Mouse (Mus musculus): ENCODE data around the gene E030018B13Rik. TPM values are rescaled to one million over a fixed set of nuclear protein-coding genes. Genes with fewer than 3 reads are reported as not detected.

E030018B13Rik gene
- polyA plus RNA-seq, 1 experiment from 2014 or later: 0.55 TPM

DNA sequence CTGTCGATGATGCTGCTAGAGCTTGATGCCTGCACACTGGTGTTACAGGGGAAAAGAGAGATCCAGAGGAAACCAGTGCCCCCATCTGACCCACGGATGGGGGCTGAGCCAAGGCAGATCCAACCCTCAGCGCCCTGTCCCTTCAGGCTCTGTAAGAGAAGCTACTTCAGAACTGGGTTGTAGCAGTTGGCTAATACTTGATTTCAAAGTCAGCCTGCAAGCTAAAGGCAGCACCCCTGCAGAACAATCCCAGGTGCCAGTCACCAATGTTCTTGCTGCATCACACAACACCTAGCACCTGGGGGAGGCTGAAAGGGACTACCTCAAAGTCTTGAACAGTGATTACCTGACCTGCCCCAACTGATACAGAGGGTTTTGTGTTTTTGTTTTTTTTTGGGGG is 14.7 kb upstream of the E030018B13Rik start:
- H3K4me3 ChIP-seq (ENCODE audit: low read depth, low read length): no peak overlapping the region
- no peak overlapping the region for H3K4me2 ChIP-seq (ENCODE audit: low read depth, low read length)
- no peaks in the 10 kb centered on the region for H3K9me3 ChIP-seq (ENCODE audit: control insufficient read depth, low read length)
- no peaks in the 10 kb centered on the region for H3K36me3 ChIP-seq (ENCODE audit: control insufficient read depth, insufficient read depth, low read length)
- H3K27me3 ChIP-seq (ENCODE audit: control insufficient read depth, insufficient read depth, low read length): no peaks in the 10 kb centered on the region
- H3K4me1 ChIP-seq (ENCODE audit: control insufficient read depth, insufficient read depth, low read length): peaks cover 8% of the 10 kb centered on the region
- ATAC-seq (ENCODE audit: low read depth): no peak
- 84% methylated on average over 3 of the region's 3 CpGs for WGBS
- H3K9ac ChIP-seq (replicated peaks; ENCODE audit: low read depth, low read length): no peak overlapping the region
- no peak overlapping the region for H3K27ac ChIP-seq (ENCODE audit: low read depth, low read length)

DNA sequence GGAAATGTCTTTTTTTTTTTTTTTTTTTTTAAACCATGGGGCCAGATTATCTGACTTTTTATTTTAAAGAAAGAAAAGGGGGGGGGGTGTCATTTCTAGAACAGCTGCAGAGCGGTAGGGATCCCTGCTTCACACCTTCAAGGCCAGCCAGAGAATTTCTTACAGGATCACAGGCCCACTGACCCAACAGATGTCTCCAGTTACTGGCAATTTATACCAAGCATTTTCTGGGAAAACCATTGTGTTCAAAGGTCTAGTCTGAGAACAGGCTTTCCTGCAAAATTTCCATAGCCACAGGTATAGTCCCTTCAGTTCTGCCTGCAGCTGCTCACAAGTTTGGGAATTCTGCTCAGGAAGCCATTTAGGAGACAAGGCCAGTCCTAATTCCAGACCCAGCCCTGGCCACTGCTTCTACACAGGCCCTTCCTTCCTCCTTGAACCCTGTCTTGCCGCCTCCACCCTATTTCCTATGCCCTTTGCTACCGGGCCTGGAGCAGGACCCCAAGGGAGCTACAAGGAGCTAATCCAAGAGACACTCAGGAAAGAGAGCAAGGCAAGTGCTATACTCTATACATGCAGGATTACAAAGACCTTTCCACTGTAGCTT is 13.9 kb upstream of the E030018B13Rik start:
- no peaks in the 10 kb centered on the region for H3K27me3 ChIP-seq (ENCODE audit: control insufficient read depth, insufficient read depth, low read length)
- H3K36me3 ChIP-seq (ENCODE audit: control insufficient read depth, insufficient read depth, low read length): no peaks in the 10 kb centered on the region
- H3K9ac ChIP-seq (replicated peaks; ENCODE audit: low read depth, low read length): no peak overlapping the region
- no peak for ATAC-seq (ENCODE audit: low read depth)
- no peak overlapping the region for H3K4me3 ChIP-seq (ENCODE audit: low read depth, low read length)
- WGBS: 73% methylated on average over 3 of the region's 3 CpGs
- H3K27ac ChIP-seq (ENCODE audit: low read depth, low read length): no peak overlapping the region
- no peaks in the 10 kb centered on the region for H3K9me3 ChIP-seq (ENCODE audit: control insufficient read depth, low read length)
- H3K4me1 ChIP-seq (ENCODE audit: control insufficient read depth, insufficient read depth, low read length): peaks cover 4% of the 10 kb centered on the region; the same call in 1 of the 2 replicates
- H3K4me2 ChIP-seq (ENCODE audit: low read depth, low read length): no peak overlapping the region

DNA sequence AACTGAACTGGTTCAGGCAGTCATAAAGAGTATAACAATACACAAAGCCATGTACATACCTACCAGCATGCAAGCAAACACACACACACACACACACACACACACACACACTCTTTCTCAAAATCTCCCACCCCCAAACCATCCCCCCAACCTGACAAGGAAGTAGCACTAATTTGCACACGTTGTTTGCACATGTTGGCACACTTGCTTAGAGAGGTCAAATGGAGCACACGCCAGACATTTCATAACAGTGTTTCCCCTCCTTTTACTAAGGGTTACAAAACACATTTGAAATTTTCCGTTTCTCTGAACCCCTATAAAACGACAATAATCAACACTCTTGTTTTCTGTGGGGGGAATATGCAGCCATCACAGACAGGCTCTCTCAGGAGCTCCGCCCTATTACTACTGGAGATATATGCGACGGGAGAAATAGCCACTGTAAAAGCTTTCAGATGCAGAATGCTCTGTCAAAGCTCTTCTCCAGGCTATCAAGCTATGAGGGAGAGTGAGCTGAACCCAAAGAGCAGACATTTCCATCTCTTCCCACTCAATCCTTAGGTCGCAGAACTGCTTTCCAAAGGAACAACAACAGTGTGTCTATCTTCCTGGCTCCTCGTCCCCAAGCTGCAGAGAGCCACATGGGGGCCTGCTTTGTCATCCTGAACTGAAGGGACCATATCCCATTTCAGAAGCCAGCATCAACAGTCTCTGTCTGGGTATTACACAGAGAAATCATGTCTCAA is 12.8 kb upstream of the E030018B13Rik start:
- no peak overlapping the region for H3K4me3 ChIP-seq (ENCODE audit: low read depth, low read length)

GRCm38 (mm10) chr7:63905190-63905589 is 11.5 kb upstream of the E030018B13Rik start:
- H3K4me1 ChIP-seq (ENCODE audit: control insufficient read depth, insufficient read depth, low read length): peaks cover 14% of the 10 kb centered on the region
- H3K27ac ChIP-seq (ENCODE audit: low read depth, low read length): no peak overlapping the region
- H3K4me3 ChIP-seq (ENCODE audit: low read depth, low read length): no peak overlapping the region
- H3K9me3 ChIP-seq (ENCODE audit: control insufficient read depth, low read length): no peaks in the 10 kb centered on the region
- ATAC-seq (ENCODE audit: low read depth): no peak
- H3K4me2 ChIP-seq (ENCODE audit: low read depth, low read length): no peak overlapping the region
- no peaks in the 10 kb centered on the region for H3K36me3 ChIP-seq (ENCODE audit: control insufficient read depth, insufficient read depth, low read length)
- WGBS: 94% methylated on average over 2 of the region's 2 CpGs
- no peak overlapping the region for H3K9ac ChIP-seq (replicated peaks; ENCODE audit: low read depth, low read length)
- no peaks in the 10 kb centered on the region for H3K27me3 ChIP-seq (ENCODE audit: control insufficient read depth, insufficient read depth, low read length)

More for the DNA sequence above, 12.8 kb upstream of the E030018B13Rik start:
- no peak overlapping the region for H3K4me2 ChIP-seq (ENCODE audit: low read depth, low read length)
- no peaks in the 10 kb centered on the region for H3K36me3 ChIP-seq (ENCODE audit: control insufficient read depth, insufficient read depth, low read length)
- no peaks in the 10 kb centered on the region for H3K27me3 ChIP-seq (ENCODE audit: control insufficient read depth, insufficient read depth, low read length)
- no peak overlapping the region for H3K9ac ChIP-seq (replicated peaks; ENCODE audit: low read depth, low read length)
- WGBS: 66% methylated on average over 9 of the region's 9 CpGs
- H3K4me1 ChIP-seq (ENCODE audit: control insufficient read depth, insufficient read depth, low read length): peaks cover 10% of the 10 kb centered on the region
- ATAC-seq (ENCODE audit: low read depth): no peak
- H3K27ac ChIP-seq (ENCODE audit: low read depth, low read length): no peak overlapping the region
- H3K9me3 ChIP-seq (ENCODE audit: control insufficient read depth, low read length): no peaks in the 10 kb centered on the region

DNA sequence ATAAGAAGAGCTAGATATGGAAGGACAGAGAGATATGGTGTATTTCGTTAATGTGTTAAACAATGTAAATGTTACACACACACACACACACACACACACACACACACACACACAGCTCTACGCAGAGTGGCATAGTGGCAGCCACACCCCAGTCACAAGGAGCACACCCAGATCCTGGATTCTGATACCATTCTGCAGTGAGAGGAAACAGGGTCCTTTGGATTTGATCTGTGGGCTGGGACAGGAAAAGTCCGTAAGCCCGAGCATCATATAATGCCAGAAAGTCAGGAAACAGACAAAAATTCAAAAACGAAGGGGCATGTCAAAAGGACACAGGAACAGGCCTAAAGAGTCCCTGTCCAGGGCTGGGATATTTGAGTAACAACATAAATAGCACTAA is 11.0 kb upstream of the E030018B13Rik start:
- 89% methylated on average over 5 of the region's 5 CpGs for WGBS
- no peak overlapping the region for H3K9ac ChIP-seq (replicated peaks; ENCODE audit: low read depth, low read length)
- H3K36me3 ChIP-seq (ENCODE audit: control insufficient read depth, insufficient read depth, low read length): no peaks in the 10 kb centered on the region
- no peaks in the 10 kb centered on the region for H3K9me3 ChIP-seq (ENCODE audit: control insufficient read depth, low read length)
- peaks cover 17% of the 10 kb centered on the region for H3K4me1 ChIP-seq (ENCODE audit: control insufficient read depth, insufficient read depth, low read length)
- no peak overlapping the region for H3K27ac ChIP-seq (ENCODE audit: low read depth, low read length)
- H3K27me3 ChIP-seq (ENCODE audit: control insufficient read depth, insufficient read depth, low read length): no peaks in the 10 kb centered on the region
- H3K4me2 ChIP-seq (ENCODE audit: low read depth, low read length): no peak overlapping the region
- ATAC-seq (ENCODE audit: low read depth): no peak
- no peak overlapping the region for H3K4me3 ChIP-seq (ENCODE audit: low read depth, low read length)

GRCm38 (mm10) chr7:63907778-63908495 is 8.7 kb upstream of the E030018B13Rik start:
- Histone ChIP-seq H3K4me1 (ENCODE audit: control insufficient read depth, insufficient read depth, low read length) (peaks cover 32% of the 10 kb centered on the region), H3K9me3 (ENCODE audit: control insufficient read depth, low read length) (no peaks in the 10 kb centered on the region), H3K36me3 (ENCODE audit: control insufficient read depth, insufficient read depth, low read length) (no peaks in the 10 kb centered on the region), H3K27me3 (ENCODE audit: control insufficient read depth, insufficient read depth, low read length) (no peaks in the 10 kb centered on the region), H3K4me3 (ENCODE audit: low read depth, low read length) (no peak overlapping the region), H3K9ac (replicated peaks; ENCODE audit: low read depth, low read length) (no peak overlapping the region), H3K27ac (ENCODE audit: low read depth, low read length) (peak overlapping the region; percentile 52; the same call in 1 of the 2 replicates), H3K4me2 (ENCODE audit: low read depth, low read length) (no peak overlapping the region)
- 66% methylated on average over 5 of the region's 5 CpGs for WGBS
- ATAC-seq (ENCODE audit: low read depth): no peak

- ATAC-seq (ENCODE audit: low read depth): no peak
- no peak overlapping the region for H3K4me3 ChIP-seq (ENCODE audit: low read depth, low read length)
Observed at GRCm38 (mm10) chr7:63908496-63909285, 8.0 kb upstream of the E030018B13Rik start.

GRCm38 (mm10) chr7:63910225-63910624 is 6.4 kb upstream of the E030018B13Rik start:
- 65% methylated on average over 5 of the region's 5 CpGs for WGBS
- H3K4me2 ChIP-seq (ENCODE audit: low read depth, low read length): no peak overlapping the region
- H3K4me3 ChIP-seq (ENCODE audit: low read depth, low read length): no peak overlapping the region
- H3K27me3 ChIP-seq (ENCODE audit: control insufficient read depth, insufficient read depth, low read length): no peaks in the 10 kb centered on the region
- H3K9ac ChIP-seq (replicated peaks; ENCODE audit: low read depth, low read length): no peak overlapping the region
- H3K36me3 ChIP-seq (ENCODE audit: control insufficient read depth, insufficient read depth, low read length): no peaks in the 10 kb centered on the region
- no peaks in the 10 kb centered on the region for H3K9me3 ChIP-seq (ENCODE audit: control insufficient read depth, low read length)
- H3K27ac ChIP-seq (ENCODE audit: low read depth, low read length): no peak overlapping the region
- ATAC-seq (ENCODE audit: low read depth): no peak
- peaks cover 43% of the 10 kb centered on the region for H3K4me1 ChIP-seq (ENCODE audit: control insufficient read depth, insufficient read depth, low read length)

More at GRCm38 (mm10) chr7:63908496-63909285, 8.0 kb upstream of the E030018B13Rik start:
- no peaks in the 10 kb centered on the region for H3K27me3 ChIP-seq (ENCODE audit: control insufficient read depth, insufficient read depth, low read length)
- no peak overlapping the region for H3K9ac ChIP-seq (replicated peaks; ENCODE audit: low read depth, low read length)
- H3K4me1 ChIP-seq (ENCODE audit: control insufficient read depth, insufficient read depth, low read length): peaks cover 37% of the 10 kb centered on the region
- WGBS: 43% methylated on average over 9 of the region's 11 CpGs
- H3K9me3 ChIP-seq (ENCODE audit: control insufficient read depth, low read length): no peaks in the 10 kb centered on the region
- peak overlapping the region; percentile 52; the same call in 1 of the 2 replicates for H3K27ac ChIP-seq (ENCODE audit: low read depth, low read length)
- H3K36me3 ChIP-seq (ENCODE audit: control insufficient read depth, insufficient read depth, low read length): no peaks in the 10 kb centered on the region
- H3K4me2 ChIP-seq (ENCODE audit: low read depth, low read length): no peak overlapping the region
